Mouse (Mus musculus) spleen, adult 2 months (tissue): ENCODE results near the gene Vsig1. TPM values are rescaled to one million over a fixed set of nuclear protein-coding genes. Genes with fewer than 3 reads are reported as not detected.

Source experiments
- DNase-seq, 2 experiments: peaks; one replicate each; pipeline versions ENCODE4 v3.0.0 to v3.0.0-alpha.2; 2012 to 2021; ENCODE audit warnings: low spot score in 2 of 2, low read depth in 1 of 2
- H3K27ac ChIP-seq: fragments of 200-500 bp; 2 replicates; pipeline ENCODE4 v1.5.1; 2012; ENCODE audit warnings: low read length, inconsistent platforms; ENCODE audit not compliant: insufficient read depth
- H3K27me3 ChIP-seq: fragments of 200-500 bp; 2 replicates; pipeline ENCODE4 v1.6.1; 2012; ENCODE audit warnings: mild to moderate bottlenecking, moderate library complexity, low read length, inconsistent platforms; ENCODE audit not compliant: control insufficient read depth, insufficient read depth
- H3K36me3 ChIP-seq: fragments of 200-500 bp; 2 replicates; pipeline ENCODE4 v1.6.1; 2012; ENCODE audit warnings: mild to moderate bottlenecking, low read length, inconsistent platforms; ENCODE audit not compliant: control insufficient read depth, insufficient read depth
- H3K4me1 ChIP-seq: fragments of 200-500 bp; 2 replicates; pipeline ENCODE4 v1.6.1; 2011; ENCODE audit warnings: inconsistent platforms; ENCODE audit not compliant: control insufficient read depth, insufficient read depth, insufficient read length
- H3K4me3 ChIP-seq: fragments of 200-500 bp; 2 replicates; pipeline ENCODE4 v1.5.1; 2011; ENCODE audit warnings: mild to moderate bottlenecking, inconsistent platforms; ENCODE audit not compliant: insufficient read depth, insufficient read length; ENCODE audit errors: extremely low read depth
- CTCF ChIP-seq: fragments of 200-500 bp; IDR thresholded peaks from 2 replicates; pipeline ENCODE4 v1.5.1; 2011; ENCODE audit warnings: mild to moderate bottlenecking, inconsistent platforms; ENCODE audit not compliant: insufficient read depth, insufficient read length, insufficient replicate concordance; ENCODE audit errors: extremely low read depth
- POLR2A ChIP-seq: fragments of 200-500 bp; IDR thresholded peaks from 2 replicates; pipeline ENCODE4 v1.6.1; 2011; ENCODE audit warnings: low read depth, low read length, inconsistent platforms
- WGBS: fragments of 180-500 bp; shearing (Covaris S2); methylation state at CpG from one replicate; pipeline ENCODE4 v1.1.7; 2018; 5-methylcytosine and 5-hydroxymethylcytosine counted together
- polyA plus RNA-seq: library from polyadenylated mRNA; depleted of rRNA; stranded (reverse); fragments of >200 nt; gene quantifications from 2 replicates; pipeline ENCODE4 v1.2.3, GENCODE M21; 2012

Gene Vsig1
- polyA plus RNA-seq, 1 experiment: not detected

GRCm38 (mm10) chrX:140932066-140932465 lies 24.7 kb downstream of the Vsig1 start:
- TF ChIP-seq CTCF: no peak
- no peak for TF ChIP-seq POLR2A
- H3K27ac ChIP-seq: no peak overlapping the region
- no peaks in the 10 kb centered on the region for H3K36me3 ChIP-seq
- DNase-seq: no peak
- 70% methylated on average over 3 of the region's 3 CpGs for WGBS
- no peak overlapping the region for H3K4me3 ChIP-seq
- H3K27me3 ChIP-seq: no peaks in the 10 kb centered on the region
- no peaks in the 10 kb centered on the region for H3K4me1 ChIP-seq

- WGBS: 59% methylated on average over 3 of the region's 3 CpGs
These were observed 25.9 kb downstream of the Vsig1 start for GRCm38 (mm10) chrX:140933263-140933662.

GRCm38 (mm10) chrX:140936271-140936670 lies 28.9 kb downstream of the Vsig1 start:
- H3K36me3 ChIP-seq: no peaks in the 10 kb centered on the region
- no peak overlapping the region for H3K4me3 ChIP-seq
- H3K27me3 ChIP-seq: no peaks in the 10 kb centered on the region
- H3K27ac ChIP-seq: no peak overlapping the region
- no peak for TF ChIP-seq CTCF
- no peak for TF ChIP-seq POLR2A
- 85% methylated on average over 5 of the region's 5 CpGs for WGBS
- no peak for DNase-seq
- H3K4me1 ChIP-seq: no peaks in the 10 kb centered on the region

More at GRCm38 (mm10) chrX:140933263-140933662, 25.9 kb downstream of the Vsig1 start:
- TF ChIP-seq CTCF: no peak
- no peak for TF ChIP-seq POLR2A
- Histone ChIP-seq H3K4me3 (no peak overlapping the region), H3K36me3 (no peaks in the 10 kb centered on the region), H3K27ac (no peak overlapping the region), H3K4me1 (no peaks in the 10 kb centered on the region), H3K27me3 (no peaks in the 10 kb centered on the region)
- no peak for DNase-seq

GRCm38 (mm10) chrX:140953618-140954017 lies 46.2 kb downstream of the Vsig1 start:
- DNase-seq: no peak
- no peak overlapping the region for H3K27ac ChIP-seq

GRCm38 (mm10) chrX:140956272-140956940 lies 49.0 kb downstream of the Vsig1 start, which contains the start of the genes Psmd10 and Atg4a:
Gene Psmd10, minus strand, starts transcription at chrX:140956728.
Gene Atg4a, plus strand, starts transcription at chrX:140956907.
- no peaks in the 10 kb centered on the region for H3K4me1 ChIP-seq
- no peaks in the 10 kb centered on the region; the same call in 1 of the 2 replicates for H3K36me3 ChIP-seq
- H3K27ac ChIP-seq: peak within 1 kb of the TSS; percentile 69
- peak; percentile 83 to 89 for DNase-seq
- WGBS: 26% methylated on average over 23 of the region's 23 CpGs
- TF ChIP-seq POLR2A: peak; percentile 12; the same call in 1 of the 2 replicates
- TF ChIP-seq CTCF: no peak
- H3K27me3 ChIP-seq: no peaks in the 10 kb centered on the region
- peak within 1 kb of the TSS; percentile 88 for H3K4me3 ChIP-seq

More at GRCm38 (mm10) chrX:140953618-140954017, 46.2 kb downstream of the Vsig1 start:
- peaks cover 1% of the 10 kb centered on the region; the same call in 1 of the 2 replicates for H3K36me3 ChIP-seq
- no peaks in the 10 kb centered on the region for H3K4me1 ChIP-seq
- no peaks in the 10 kb centered on the region for H3K27me3 ChIP-seq
- 83% methylated on average over 4 of the region's 4 CpGs for WGBS
- H3K4me3 ChIP-seq: no peak overlapping the region
- TF ChIP-seq CTCF: no peak
- no peak for TF ChIP-seq POLR2A

- no peak for DNase-seq
- H3K27me3 ChIP-seq: no peaks in the 10 kb centered on the region
- WGBS: 28% methylated on average over 5 of the region's 5 CpGs
- TF ChIP-seq CTCF: no peak
- TF ChIP-seq POLR2A: no peak
- no peaks in the 10 kb centered on the region for H3K4me1 ChIP-seq
- no peaks in the 10 kb centered on the region; the same call in 1 of the 2 replicates for H3K36me3 ChIP-seq
- H3K4me3 ChIP-seq: peak overlapping the region; percentile 63
- H3K27ac ChIP-seq: 0 out of 2 replicates have a peak overlapping the region, but pooled peaks have one; percentile 12
These were observed 49.6 kb downstream of the Vsig1 start for GRCm38 (mm10) chrX:140956959-140957358.

GRCm38 (mm10) chrX:140978943-140979342 lies 71.5 kb downstream of the Vsig1 start:
- DNase-seq: no peak
- WGBS: 92% methylated on average over 1 of the region's 1 CpGs
- TF ChIP-seq CTCF (no peak), POLR2A (no peak)
- Histone ChIP-seq H3K36me3 (no peaks in the 10 kb centered on the region), H3K27me3 (no peaks in the 10 kb centered on the region), H3K4me1 (no peaks in the 10 kb centered on the region; the same call in none of the 2 replicates), H3K4me3 (no peak overlapping the region), H3K27ac (no peak overlapping the region)
